Mouse (Mus musculus): ENCODE results near the gene Snx10. TPM values are rescaled to one million over a fixed set of nuclear protein-coding genes. Genes with fewer than 3 reads are reported as not detected.

The Snx10 gene
- total RNA-seq, 2 experiments from 2014 or later: 6.5 to 8.2 TPM

GRCm38 (mm10) chr6:51529457-51529856 lies 5.8 kb downstream of the Snx10 start:
- no peak for DNase-seq (ENCODE audit: low spot score)

GRCm38 (mm10) chr6:51533467-51534200 lies 9.9 kb downstream of the Snx10 start:
- DNase-seq (ENCODE audit: low spot score): no peak

GRCm38 (mm10) chr6:51535571-51535970 lies 11.9 kb downstream of the Snx10 start:
- no peak for DNase-seq (ENCODE audit: low spot score)

GRCm38 (mm10) chr6:51540525-51540924 lies 16.8 kb downstream of the Snx10 start:
- no peak for DNase-seq (ENCODE audit: low spot score)

- no peak for DNase-seq (ENCODE audit: low spot score)
Observed at GRCm38 (mm10) chr6:51541422-51541821, 17.7 kb downstream of the Snx10 start.

GRCm38 (mm10) chr6:51542147-51542546 lies 18.4 kb downstream of the Snx10 start:
- no peak for DNase-seq (ENCODE audit: low spot score)

GRCm38 (mm10) chr6:51543639-51544117 lies 20.0 kb downstream of the Snx10 start:
- DNase-seq (ENCODE audit: low spot score): no peak

- DNase-seq (ENCODE audit: low spot score): peak; percentile 47
Observed at GRCm38 (mm10) chr6:51544118-51544681, 20.5 kb downstream of the Snx10 start.

GRCm38 (mm10) chr6:51545219-51545859 lies 21.6 kb downstream of the Snx10 start:
- peak; percentile 52 for DNase-seq (ENCODE audit: low spot score)

- DNase-seq (ENCODE audit: low spot score): no peak
Observed at GRCm38 (mm10) chr6:51546085-51546484, 22.4 kb downstream of the Snx10 start.

- no peak for DNase-seq (ENCODE audit: low spot score)
Observed at GRCm38 (mm10) chr6:51548757-51549156, 25.1 kb downstream of the Snx10 start.

- DNase-seq (ENCODE audit: low spot score): no peak
Observed at GRCm38 (mm10) chr6:51551267-51551802, 27.6 kb downstream of the Snx10 start.

- DNase-seq (ENCODE audit: low spot score): no peak
Observed at GRCm38 (mm10) chr6:51556562-51556961, 32.9 kb downstream of the Snx10 start.

- peak; percentile 27 for DNase-seq (ENCODE audit: low spot score)
Observed at GRCm38 (mm10) chr6:51558311-51558710, 34.6 kb downstream of the Snx10 start.

- DNase-seq (ENCODE audit: low spot score): no peak
Observed at GRCm38 (mm10) chr6:51566771-51567680, 43.3 kb downstream of the Snx10 start.

- DNase-seq (ENCODE audit: low spot score): no peak
Observed at GRCm38 (mm10) chr6:51569086-51569485, 45.4 kb downstream of the Snx10 start.

GRCm38 (mm10) chr6:51573136-51573535 lies 49.4 kb downstream of the Snx10 start:
- no peak for DNase-seq (ENCODE audit: low spot score)

- no peak for DNase-seq (ENCODE audit: low spot score)
Observed at GRCm38 (mm10) chr6:51574132-51574531, 50.4 kb downstream of the Snx10 start.

- no peak for DNase-seq (ENCODE audit: low spot score)
Observed at GRCm38 (mm10) chr6:51578415-51578814, 54.7 kb downstream of the Snx10 start.

- DNase-seq (ENCODE audit: low spot score): peak; percentile 82
Observed at GRCm38 (mm10) chr6:51580040-51580680, 56.5 kb downstream of the Snx10 start.

- no peak for DNase-seq (ENCODE audit: low spot score)
Observed at GRCm38 (mm10) chr6:51581418-51581817, 57.7 kb downstream of the Snx10 start.
